8 mouse cellular contexts compared by ENCODE assay signal in genomic region chr5:92277437-92278394, GRCm38 (mm10). TPM values are rescaled to one million over a fixed set of nuclear protein-coding genes. Genes with fewer than 3 reads are reported as not detected.
DNase-seq lines count a peak whose midpoint lies in the region; ATAC-seq and TF ChIP-seq lines count a peak whose summit lies in the region.

TSS of gene Naaa (minus strand) at chr5:92278170.

- peaks cover 23% of the 10 kb centered on the region for H3K27me3 ChIP-seq in forebrain, embryonic 10.5 days (ENCODE audit: poor library complexity, severe bottlenecking)
- H3K27me3 ChIP-seq in heart, embryonic 15.5 days: peaks cover 13% of the 10 kb centered on the region; the same call in 1 of the 2 replicates
- peaks cover 6% of the 10 kb centered on the region for H3K27me3 ChIP-seq in liver, embryonic 14.5 days (ENCODE audit: control insufficient read depth, insufficient read depth, low read length)
- no peaks in the 10 kb centered on the region for H3K27me3 ChIP-seq in neural tube, embryonic 11.5 days (ENCODE audit: control insufficient read depth, insufficient read depth, low read length)
- H3K27me3 ChIP-seq in stomach, postnatal 0 days (ENCODE audit: control insufficient read depth, insufficient read depth, low read length): no peaks in the 10 kb centered on the region

- TF ChIP-seq EP300 in liver, embryonic 14.5 days (IDR thresholded peaks at IDR 0.05; ENCODE audit: low read depth): no peak
- no peak for TF ChIP-seq EP300 in stomach, postnatal 0 days (optimal IDR thresholded peaks at IDR 0.05)

- TF ChIP-seq CTCF in liver, embryonic 14.5 days (IDR thresholded peaks at IDR 0.05; ENCODE audit: low read depth): peak; percentile 66
- peak; percentile 71 for TF ChIP-seq CTCF in stomach, postnatal 0 days (IDR thresholded peaks at IDR 0.05; ENCODE audit: low read depth)

- peak within 1 kb of the TSS; percentile 70 for H3K27ac ChIP-seq in forebrain, embryonic 10.5 days
- H3K27ac ChIP-seq in heart, embryonic 15.5 days: peak within 1 kb of the TSS; percentile 58; the same call in 1 of the 2 replicates
- no peak within 1 kb of the TSS for H3K27ac ChIP-seq in liver, embryonic 14.5 days
- no peak within 1 kb of the TSS for H3K27ac ChIP-seq in neural tube, embryonic 11.5 days (ENCODE audit: low read depth, low read length)
- H3K27ac ChIP-seq in stomach, postnatal 0 days (replicated peaks): peak within 1 kb of the TSS; percentile 83

- DNase-seq in CD8-positive naive resting alpha-beta T cell, adult 2 months (ENCODE audit: low read depth in 2 of 2, low spot score in 2 of 2): peak; percentile 68 to 72
- DNase-seq in c-Kit-positive CD71-negative TER-119-negative erythroid progenitor cells, embryonic 14.5 days (ENCODE audit: low read depth): peak; percentile 67
- peak; percentile 82 for DNase-seq in forebrain, embryonic 10.5 days (ENCODE audit: extremely low spot score, low spot score)
- peak; percentile 89 to 95 for DNase-seq in kidney, postnatal 25 days
- DNase-seq in liver, embryonic 14.5 days (ENCODE audit: low read depth in 3 of 3, low spot score in 3 of 3): peak; percentile 52 to 64 (median 59)
- DNase-seq in neural tube, embryonic 11.5 days (ENCODE audit: low spot score): peak; percentile 81
- peak; percentile 92 for DNase-seq in stomach, postnatal 0 days (ENCODE audit: low spot score)

- H3K9me3 ChIP-seq in forebrain, embryonic 10.5 days: no peaks in the 10 kb centered on the region
- no peaks in the 10 kb centered on the region for H3K9me3 ChIP-seq in heart, embryonic 15.5 days (replicated peaks)
- no peaks in the 10 kb centered on the region for H3K9me3 ChIP-seq in liver, embryonic 14.5 days (ENCODE audit: control insufficient read depth, low read length)
- H3K9me3 ChIP-seq in neural tube, embryonic 11.5 days (ENCODE audit: control insufficient read depth, low read length): no peaks in the 10 kb centered on the region
- H3K9me3 ChIP-seq in stomach, postnatal 0 days (ENCODE audit: control insufficient read depth, low read length): no peaks in the 10 kb centered on the region

- H3K36me3 ChIP-seq in forebrain, embryonic 10.5 days (replicated peaks): no peaks in the 10 kb centered on the region
- no peaks in the 10 kb centered on the region for H3K36me3 ChIP-seq in heart, embryonic 15.5 days
- H3K36me3 ChIP-seq in liver, embryonic 14.5 days (replicated peaks; ENCODE audit: control insufficient read depth, insufficient read depth, low read depth): no peaks in the 10 kb centered on the region
- H3K36me3 ChIP-seq in neural tube, embryonic 11.5 days (ENCODE audit: control insufficient read depth, insufficient read depth, low read length): no peaks in the 10 kb centered on the region
- no peaks in the 10 kb centered on the region for H3K36me3 ChIP-seq in stomach, postnatal 0 days (ENCODE audit: control insufficient read depth, insufficient read depth, low read length)

- H3K4me1 ChIP-seq in forebrain, embryonic 10.5 days: peaks cover 17% of the 10 kb centered on the region
- H3K4me1 ChIP-seq in heart, embryonic 15.5 days (replicated peaks): peaks cover 17% of the 10 kb centered on the region
- peaks cover 3 to 14% of the 10 kb centered on the region in 2 experiments for H3K4me1 ChIP-seq in liver, embryonic 14.5 days (replicated peaks; ENCODE audit: control insufficient read depth in 2 of 2, insufficient read depth in 2 of 2, low read length in 1 of 2)
- no peaks in the 10 kb centered on the region for H3K4me1 ChIP-seq in neural tube, embryonic 11.5 days (ENCODE audit: control insufficient read depth, insufficient read depth, low read length)
- H3K4me1 ChIP-seq in stomach, postnatal 0 days (replicated peaks; ENCODE audit: control insufficient read depth, insufficient read depth): no peaks in the 10 kb centered on the region

- H3K4me3 ChIP-seq in forebrain, embryonic 10.5 days: peak within 1 kb of the TSS; percentile 81
- H3K4me3 ChIP-seq in heart, embryonic 15.5 days: peak within 1 kb of the TSS; percentile 65
- peak within 1 kb of the TSS; percentile 67 to 81 for H3K4me3 ChIP-seq in liver, embryonic 14.5 days (ENCODE audit: insufficient read depth in 1 of 2, low read depth in 2 of 2, low read length in 2 of 2)
- H3K4me3 ChIP-seq in neural tube, embryonic 11.5 days (ENCODE audit: low read depth, low read length): peak within 1 kb of the TSS; percentile 58
- H3K4me3 ChIP-seq in stomach, postnatal 0 days (ENCODE audit: low read depth, low read length): peak within 1 kb of the TSS; percentile 67

- WGBS in forebrain, embryonic 10.5 days: 3% methylated on average over 54 of the region's 54 CpGs
- WGBS in heart, embryonic 15.5 days: 3% methylated on average over 54 of the region's 54 CpGs
- WGBS in liver, embryonic 14.5 days (ENCODE audit: insufficient replicate concordance): 2% methylated on average over 54 of the region's 54 CpGs
- 3% methylated on average over 54 of the region's 54 CpGs for WGBS in neural tube, embryonic 11.5 days
- 3% methylated on average over 51 of the region's 54 CpGs for WGBS in stomach, postnatal 0 days

- peak; percentile 93 for ATAC-seq in heart, embryonic 15.5 days (replicated peaks; ENCODE audit: insufficient number of reproducible peaks, insufficient read depth, low FRiP score, low read depth)
- peak; percentile 87 for ATAC-seq in liver, embryonic 14.5 days (ENCODE audit: insufficient read depth)
- ATAC-seq in neural tube, embryonic 11.5 days (ENCODE audit: insufficient read depth, low FRiP score, low TSS enrichment): peak; percentile 85
- ATAC-seq in stomach, postnatal 0 days (ENCODE audit: low FRiP score, low TSS enrichment): peak; percentile 95

- peak within 1 kb of the TSS; percentile 61 for H3K9ac ChIP-seq in heart, embryonic 15.5 days
- peak within 1 kb of the TSS; percentile 40 for H3K9ac ChIP-seq in liver, embryonic 14.5 days (replicated peaks)
- H3K9ac ChIP-seq in neural tube, embryonic 11.5 days (ENCODE audit: low read length): peak within 1 kb of the TSS; percentile 43
- H3K9ac ChIP-seq in stomach, postnatal 0 days (ENCODE audit: low read length): peak within 1 kb of the TSS; percentile 68

- H3K4me2 ChIP-seq in heart, embryonic 15.5 days: peak within 1 kb of the TSS; percentile 97
- H3K4me2 ChIP-seq in liver, embryonic 14.5 days (ENCODE audit: low read depth): peak within 1 kb of the TSS; percentile 90
- H3K4me2 ChIP-seq in neural tube, embryonic 11.5 days (ENCODE audit: low read depth): peak within 1 kb of the TSS; percentile 77
- H3K4me2 ChIP-seq in stomach, postnatal 0 days (replicated peaks; ENCODE audit: low read depth): peak within 1 kb of the TSS; percentile 90

RNA-seq across cellular contexts. Expression of gene Naaa, which starts in this region (rescaled TPM):
- polyA plus RNA-seq in forebrain, embryonic 10.5 days (2016; fragmentation: Nextera tagmentation; extraction: Ambion mirVana): 2.6 and 3.3 TPM in 2 replicates
- 8.1 and 8.3 TPM in 2 replicates for polyA plus RNA-seq in heart, embryonic 15.5 days (2015; fragmentation: Nextera tagmentation; extraction: Ambion mirVana)
- polyA plus RNA-seq in liver, embryonic 14.5 days (2012; rRNA removed): 4.3 and 4.4 TPM in 2 replicates
- 3.6 and 4.5 TPM in 2 replicates for polyA plus RNA-seq in liver, embryonic 14.5 days (2014; fragmentation: Nextera tagmentation; extraction: Ambion mirVana)
- 5.2 and 6.1 TPM in 2 replicates for polyA plus RNA-seq in neural tube, embryonic 11.5 days (2014; fragmentation: Nextera tagmentation; extraction: Ambion mirVana)
- 16.4 and 17.0 TPM in 2 replicates for polyA plus RNA-seq in stomach, postnatal 0 days (2015; fragmentation: Nextera tagmentation; extraction: Ambion mirVana)

Comparison
In these comparisons a context has a peak if more than half of its experiments do, and no peak if none do; other contexts are left out.
1. H3K27ac ChIP-seq: peak in forebrain, embryonic 10.5 days (single experiment), heart, embryonic 15.5 days (single experiment) and stomach, postnatal 0 days (single experiment); none in liver, embryonic 14.5 days (single experiment) and neural tube, embryonic 11.5 days (single experiment).
2. Peak in every context shown above with its lines, with median percentiles within 50 percentile points of each other: DNase-seq, H3K4me3 ChIP-seq, ATAC-seq, H3K4me2 ChIP-seq and H3K9ac ChIP-seq.